Mouse (Mus musculus) forebrain, embryonic 12.5 days (tissue): ENCODE measurements at regions not wholly inside any gene's neighbourhood (a gene's known extent, or its start where the extent isn't known, plus 50 kb on each side); places are given as distances from the start of the nearest gene placed in this dataset.

Source experiments
- ATAC-seq: fragments of 200-750 bp; cut with Nextera tagmentation; 2 replicates; pipeline ENCODE4 v1.8.0; 2017; ENCODE audit warnings: moderate TSS enrichment; ENCODE audit not compliant: low FRiP score
- H3K27ac ChIP-seq: fragments of 300-500 bp; sonication (generic); 2 replicates; pipeline ENCODE4 v1.5.1; 2016; ENCODE audit warnings: mild to moderate bottlenecking
- H3K27me3 ChIP-seq: fragments of 300-500 bp; sonication (generic); 2 replicates; pipeline ENCODE4 v1.6.1; 2016; ENCODE audit warnings: mild to moderate bottlenecking
- H3K36me3 ChIP-seq: fragments of 300-500 bp; sonication (generic); replicated peaks from 2 replicates; pipeline ENCODE4 v1.6.1; 2016; ENCODE audit warnings: mild to moderate bottlenecking
- H3K4me1 ChIP-seq: fragments of 300-500 bp; sonication (generic); 2 replicates; pipeline ENCODE4 v1.6.1; 2016
- H3K4me2 ChIP-seq: fragments of 300-500 bp; sonication (generic); 2 replicates; pipeline ENCODE4 v1.6.1; 2016; ENCODE audit warnings: mild to moderate bottlenecking, moderate library complexity
- H3K4me3 ChIP-seq: fragments of 300-500 bp; sonication (generic); replicated peaks from 2 replicates; pipeline ENCODE4 v1.5.1; 2016; ENCODE audit warnings: mild to moderate bottlenecking
- H3K9ac ChIP-seq: fragments of 300-500 bp; sonication (generic); 2 replicates; pipeline ENCODE4 v1.6.1; 2016; ENCODE audit warnings: mild to moderate bottlenecking
- H3K9me3 ChIP-seq: fragments of 300-500 bp; sonication (generic); 2 replicates; pipeline ENCODE4 v1.6.1; 2016
- WGBS: fragments of 180-500 bp; shearing (Covaris S2); methylation state at CpG from one replicate; pipeline ENCODE4 v1.1.7; 2016; 5-methylcytosine and 5-hydroxymethylcytosine counted together

GRCm38 (mm10) chr7:72362690-72363089 is 56.3 kb upstream of the Mctp2 start:
- Histone ChIP-seq H3K4me3 (no peak overlapping the region), H3K9me3 (no peaks in the 10 kb centered on the region), H3K9ac (no peak overlapping the region), H3K4me2 (no peak overlapping the region), H3K4me1 (no peaks in the 10 kb centered on the region), H3K36me3 (no peaks in the 10 kb centered on the region), H3K27ac (no peak overlapping the region), H3K27me3 (no peaks in the 10 kb centered on the region)
- WGBS, result 15% methylated on average over 3 of the region's 3 CpGs
- no peak for ATAC-seq

- no peak overlapping the region for H3K4me3 ChIP-seq
- H3K27me3 ChIP-seq, result no peaks in the 10 kb centered on the region
- ATAC-seq, result 0 out of 2 replicates have a peak, but pooled peaks have one; percentile 41
- no peaks in the 10 kb centered on the region for H3K4me1 ChIP-seq
- H3K27ac ChIP-seq, result no peak overlapping the region
- H3K36me3 ChIP-seq, result no peaks in the 10 kb centered on the region
- H3K9ac ChIP-seq, result no peak overlapping the region
- 39% methylated on average over 7 of the region's 7 CpGs for WGBS
- H3K9me3 ChIP-seq, result no peaks in the 10 kb centered on the region
- no peak overlapping the region for H3K4me2 ChIP-seq
These were observed 84.9 kb upstream of the Mctp2 start for GRCm38 (mm10) chr7:72391323-72391722.

GRCm38 (mm10) chr7:72400056-72400455 is 93.6 kb upstream of the Mctp2 start:
- Histone ChIP-seq H3K9me3 (no peaks in the 10 kb centered on the region), H3K9ac (no peak overlapping the region), H3K4me1 (no peaks in the 10 kb centered on the region), H3K4me3 (no peak overlapping the region), H3K36me3 (no peaks in the 10 kb centered on the region), H3K27me3 (no peaks in the 10 kb centered on the region), H3K27ac (no peak overlapping the region), H3K4me2 (no peak overlapping the region)
- ATAC-seq, result peak; percentile 46; the same call in 1 of the 2 replicates

GRCm38 (mm10) chr7:72406131-72406530 is 99.7 kb upstream of the Mctp2 start:
- Histone ChIP-seq H3K4me3 (no peak overlapping the region), H3K4me1 (no peaks in the 10 kb centered on the region), H3K36me3 (no peaks in the 10 kb centered on the region), H3K27ac (no peak overlapping the region), H3K9me3 (no peaks in the 10 kb centered on the region), H3K9ac (no peak overlapping the region), H3K27me3 (no peaks in the 10 kb centered on the region), H3K4me2 (no peak overlapping the region)
- 80% methylated on average over 3 of the region's 3 CpGs for WGBS
- no peak for ATAC-seq

- H3K4me2 ChIP-seq, result no peak overlapping the region
- no peaks in the 10 kb centered on the region for H3K36me3 ChIP-seq
- H3K9me3 ChIP-seq, result no peaks in the 10 kb centered on the region
- H3K9ac ChIP-seq, result no peak overlapping the region
- no peak overlapping the region for H3K4me3 ChIP-seq
- WGBS, result 78% methylated on average over 6 of the region's 6 CpGs
- no peaks in the 10 kb centered on the region for H3K4me1 ChIP-seq
- no peak overlapping the region for H3K27ac ChIP-seq
- ATAC-seq, result no peak
- H3K27me3 ChIP-seq, result no peaks in the 10 kb centered on the region
These were observed 102.1 kb upstream of the Mctp2 start for GRCm38 (mm10) chr7:72408409-72408986.

- Histone ChIP-seq H3K4me3 (no peak overlapping the region), H3K9me3 (no peaks in the 10 kb centered on the region), H3K27me3 (no peaks in the 10 kb centered on the region), H3K4me2 (no peak overlapping the region), H3K36me3 (no peaks in the 10 kb centered on the region), H3K9ac (no peak overlapping the region), H3K27ac (no peak overlapping the region), H3K4me1 (no peaks in the 10 kb centered on the region)
- no peak for ATAC-seq
- 56% methylated on average over 2 of the region's 2 CpGs for WGBS
These were observed 132.1 kb upstream of the Mctp2 start for GRCm38 (mm10) chr7:72438552-72438951.

DNA sequence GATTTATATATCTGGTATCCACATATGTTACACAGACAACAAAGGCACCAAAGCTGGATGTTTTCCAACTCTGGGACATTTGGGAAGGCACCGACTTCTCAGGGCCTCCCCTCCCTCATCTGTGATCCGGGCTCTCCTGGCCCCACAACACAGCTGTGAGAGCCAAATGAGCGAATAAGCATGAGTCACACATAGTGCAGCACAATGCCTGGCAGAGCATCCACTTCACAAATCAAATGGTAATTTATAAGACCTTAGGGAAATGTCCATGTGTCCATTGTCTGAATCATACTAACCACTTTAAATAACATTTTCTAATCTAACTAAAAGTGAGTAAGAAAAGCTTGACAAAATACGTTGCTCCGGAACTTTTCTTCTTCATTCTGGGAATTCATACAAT is 135.6 kb upstream of the Mctp2 start:
- no peak overlapping the region for H3K4me3 ChIP-seq
- H3K4me2 ChIP-seq, result no peak overlapping the region
- H3K36me3 ChIP-seq, result no peaks in the 10 kb centered on the region
- H3K9me3 ChIP-seq, result no peaks in the 10 kb centered on the region
- H3K27me3 ChIP-seq, result no peaks in the 10 kb centered on the region
- H3K9ac ChIP-seq, result no peak overlapping the region
- ATAC-seq, result no peak
- H3K4me1 ChIP-seq, result no peaks in the 10 kb centered on the region
- no peak overlapping the region for H3K27ac ChIP-seq
- WGBS, result 86% methylated on average over 5 of the region's 5 CpGs

DNA sequence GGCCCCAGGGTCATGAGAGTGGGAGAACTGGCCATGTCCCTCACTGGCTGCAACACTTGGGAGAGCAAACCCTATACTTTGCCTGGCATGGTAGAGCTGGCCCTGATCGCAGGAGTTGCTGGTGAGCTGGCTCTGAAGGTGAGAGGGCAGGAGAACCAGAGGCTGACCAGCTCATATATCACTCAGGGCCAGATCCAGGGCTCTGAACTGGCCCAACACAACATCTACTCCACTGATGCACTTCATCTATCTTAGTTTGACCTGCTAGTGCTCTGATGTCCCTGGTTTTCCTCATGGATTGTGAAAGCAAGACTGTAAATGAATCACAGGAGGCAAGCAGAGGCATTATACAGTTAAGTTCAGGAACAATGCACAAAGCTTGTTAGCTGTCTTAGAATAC is 137.6 kb upstream of the Mctp2 start:
- Histone ChIP-seq H3K9ac (no peak overlapping the region), H3K4me3 (no peak overlapping the region), H3K36me3 (no peaks in the 10 kb centered on the region), H3K4me1 (no peaks in the 10 kb centered on the region), H3K4me2 (no peak overlapping the region), H3K27me3 (no peaks in the 10 kb centered on the region), H3K27ac (0 out of 2 replicates have a peak overlapping the region, but pooled peaks have one; percentile 31), H3K9me3 (no peaks in the 10 kb centered on the region)
- ATAC-seq, result no peak
- 94% methylated on average over 1 of the region's 1 CpGs for WGBS

GRCm38 (mm10) chr7:72444792-72445191 is 138.4 kb upstream of the Mctp2 start:
- H3K4me3 ChIP-seq, result no peak overlapping the region
- H3K4me2 ChIP-seq, result no peak overlapping the region
- ATAC-seq, result no peak
- WGBS, result 71% methylated on average over 1 of the region's 1 CpGs
- no peak overlapping the region for H3K9ac ChIP-seq
- H3K27me3 ChIP-seq, result no peaks in the 10 kb centered on the region
- no peaks in the 10 kb centered on the region for H3K9me3 ChIP-seq
- no peaks in the 10 kb centered on the region for H3K36me3 ChIP-seq
- no peak overlapping the region for H3K27ac ChIP-seq
- no peaks in the 10 kb centered on the region for H3K4me1 ChIP-seq

DNA sequence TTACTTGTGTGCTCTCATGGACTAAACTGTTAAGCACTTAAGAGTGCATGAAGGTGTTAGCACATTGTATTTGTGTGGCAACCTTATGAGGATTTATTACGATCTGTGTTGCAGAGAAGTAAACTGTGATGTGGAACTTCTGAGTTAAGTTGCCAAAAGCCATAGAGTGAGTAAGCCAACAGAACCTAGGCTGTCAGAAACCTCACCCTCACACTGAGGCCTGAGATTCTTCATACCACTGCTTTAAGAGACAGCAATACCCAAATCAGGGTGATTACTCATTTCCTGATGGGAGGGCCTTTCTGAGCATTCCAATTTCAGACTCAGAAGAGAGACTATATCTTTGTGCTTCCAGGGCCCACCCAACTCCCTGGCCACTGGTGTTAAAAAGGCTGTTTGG is 140.5 kb upstream of the Mctp2 start:
- 95% methylated on average over 1 of the region's 1 CpGs for WGBS
- no peak for ATAC-seq
- no peaks in the 10 kb centered on the region for H3K4me1 ChIP-seq
- no peak overlapping the region for H3K27ac ChIP-seq
- no peak overlapping the region for H3K9ac ChIP-seq
- no peaks in the 10 kb centered on the region for H3K36me3 ChIP-seq
- H3K9me3 ChIP-seq, result no peaks in the 10 kb centered on the region
- no peaks in the 10 kb centered on the region for H3K27me3 ChIP-seq
- no peak overlapping the region for H3K4me3 ChIP-seq
- no peak overlapping the region for H3K4me2 ChIP-seq

DNA sequence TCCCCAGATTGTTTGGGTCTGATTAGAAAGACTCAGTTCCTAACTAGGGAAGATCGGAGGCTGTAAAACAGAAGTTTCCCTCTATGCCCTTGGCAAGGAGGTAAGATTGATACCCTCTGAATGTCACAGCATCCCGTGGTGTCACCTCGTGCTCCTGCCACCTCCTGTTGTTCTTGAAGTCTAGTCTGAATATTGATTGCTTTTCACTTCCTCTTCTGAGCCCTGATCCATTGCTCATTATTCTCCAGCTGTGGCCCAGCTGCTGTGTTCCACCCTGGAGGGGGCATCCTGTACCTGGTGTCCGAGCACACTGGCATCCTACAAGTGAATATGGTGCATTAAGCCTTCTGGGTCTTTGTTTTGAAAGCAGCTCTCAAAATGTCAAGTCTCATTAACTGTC is 156.6 kb upstream of the Mctp2 start:
- H3K27me3 ChIP-seq, result no peaks in the 10 kb centered on the region
- no peaks in the 10 kb centered on the region for H3K36me3 ChIP-seq
- no peaks in the 10 kb centered on the region for H3K9me3 ChIP-seq
- no peak overlapping the region for H3K9ac ChIP-seq
- 74% methylated on average over 4 of the region's 4 CpGs for WGBS
- H3K4me3 ChIP-seq, result no peak overlapping the region
- no peaks in the 10 kb centered on the region for H3K4me1 ChIP-seq
- no peak overlapping the region for H3K27ac ChIP-seq
- H3K4me2 ChIP-seq, result no peak overlapping the region
- ATAC-seq, result no peak

DNA sequence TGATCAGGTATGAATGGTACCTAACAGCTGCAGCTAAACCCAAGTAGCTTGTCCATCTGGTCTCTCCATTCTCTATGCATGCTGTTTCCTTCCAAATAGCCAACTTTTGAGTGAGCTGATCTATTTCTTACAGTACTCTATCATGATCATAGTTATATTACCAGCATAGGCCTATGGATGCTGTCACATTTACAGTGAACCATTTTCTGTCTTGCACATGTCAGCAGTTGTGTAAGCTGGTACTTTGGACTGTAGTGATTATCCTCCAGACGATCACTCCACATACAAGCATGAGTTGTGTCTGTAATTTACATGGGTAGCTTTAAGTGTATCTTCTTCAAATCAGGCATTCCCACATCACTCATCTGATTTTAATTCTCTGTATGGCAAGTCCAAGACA is 158.2 kb upstream of the Mctp2 start:
- Histone ChIP-seq H3K9me3 (no peaks in the 10 kb centered on the region), H3K9ac (no peak overlapping the region), H3K4me3 (no peak overlapping the region), H3K4me2 (no peak overlapping the region), H3K36me3 (no peaks in the 10 kb centered on the region), H3K27ac (no peak overlapping the region), H3K4me1 (no peaks in the 10 kb centered on the region), H3K27me3 (no peaks in the 10 kb centered on the region)
- no peak for ATAC-seq
- 86% methylated on average over 1 of the region's 1 CpGs for WGBS

- Histone ChIP-seq H3K4me1 (no peaks in the 10 kb centered on the region), H3K9ac (no peak overlapping the region), H3K27me3 (no peaks in the 10 kb centered on the region), H3K27ac (no peak overlapping the region), H3K4me2 (no peak overlapping the region), H3K36me3 (no peaks in the 10 kb centered on the region), H3K9me3 (no peaks in the 10 kb centered on the region), H3K4me3 (no peak overlapping the region)
- WGBS, result 74% methylated on average over 2 of the region's 2 CpGs
- ATAC-seq, result no peak
These were observed 163.3 kb upstream of the Mctp2 start for GRCm38 (mm10) chr7:72469691-72470090.
